Mouse (Mus musculus): ENCODE measurements around the gene Aes. TPM values are rescaled to one million over a fixed set of nuclear protein-coding genes. Genes with fewer than 3 reads are reported as not detected.

The Aes gene
- total and polyA plus RNA-seq, 3 experiments = 182 to 1,535 (median 400) TPM

GRCm38 (mm10) chr10:81596611-81597010 is 37.3 kb downstream of the Aes start:
- Histone ChIP-seq H3K27me3 (ENCODE audit: insufficient read depth, low read length) (peaks cover 60% of the 10 kb centered on the region), H3K36me3 (replicated peaks) (peaks cover 6% of the 10 kb centered on the region), H3K4me1 (ENCODE audit: insufficient read depth, low read depth, low read length) (peaks cover 66% of the 10 kb centered on the region), H3K9me3 (replicated peaks) (no peaks in the 10 kb centered on the region), H3K4me3 (ENCODE audit: low read depth, low read length) (no peak overlapping the region)
- TF ChIP-seq GATA1 (IDR thresholded peaks at IDR 0.05; ENCODE audit: borderline replicate concordance, low read length) = no peak
- no peak for TF ChIP-seq CTCF (IDR thresholded peaks at IDR 0.05; ENCODE audit: low read depth, low read length)
- no peak for TF ChIP-seq GATA2 (IDR thresholded peaks at IDR 0.05; ENCODE audit: borderline replicate concordance, low read depth, low read length)
- ATAC-seq (ENCODE audit: extremely low read depth, insufficient number of reproducible peaks, low FRiP score, poor library complexity, severe bottlenecking) = no peak
- DNase-seq (ENCODE audit: low spot score) = no peak

- TF ChIP-seq GATA2 (IDR thresholded peaks at IDR 0.05; ENCODE audit: borderline replicate concordance, low read depth, low read length) (no peak), CTCF (IDR thresholded peaks at IDR 0.05; ENCODE audit: low read depth, low read length) (no peak), POLR2AphosphoS5 (IDR thresholded peaks at IDR 0.05; ENCODE audit: insufficient replicate concordance, low read depth, low read length) (no peak), TAL1 (conservative IDR thresholded peaks at IDR 0.05; ENCODE audit: low read depth, low read length) (no peak), GATA1 (IDR thresholded peaks at IDR 0.05; ENCODE audit: borderline replicate concordance, low read length) (no peak)
- Histone ChIP-seq H3K4me3 (ENCODE audit: low read depth, low read length) (peak overlapping the region; percentile 30; the same call in 1 of the 2 replicates), H3K9me3 (replicated peaks) (no peaks in the 10 kb centered on the region), H3K4me1 (ENCODE audit: insufficient read depth, low read depth, low read length) (peaks cover 71% of the 10 kb centered on the region), H3K27me3 (ENCODE audit: insufficient read depth, low read length) (peaks cover 53% of the 10 kb centered on the region), H3K36me3 (replicated peaks) (peaks cover 6% of the 10 kb centered on the region)
- DNase-seq (ENCODE audit: low spot score) (no peak), ATAC-seq (ENCODE audit: extremely low read depth, insufficient number of reproducible peaks, low FRiP score, poor library complexity, severe bottlenecking) (no peak)
Observed at GRCm38 (mm10) chr10:81597137-81597950, 38.1 kb downstream of the Aes start.

GRCm38 (mm10) chr10:81598342-81598741 is 39.1 kb downstream of the Aes start:
- Histone ChIP-seq H3K9me3 (replicated peaks) (no peaks in the 10 kb centered on the region), H3K36me3 (replicated peaks) (peaks cover 6% of the 10 kb centered on the region), H3K4me3 (ENCODE audit: low read depth, low read length) (no peak overlapping the region), H3K27me3 (ENCODE audit: insufficient read depth, low read length) (peaks cover 43% of the 10 kb centered on the region), H3K4me1 (ENCODE audit: insufficient read depth, low read depth, low read length) (peaks cover 77% of the 10 kb centered on the region)
- ATAC-seq (ENCODE audit: extremely low read depth, insufficient number of reproducible peaks, low FRiP score, poor library complexity, severe bottlenecking) (no peak), DNase-seq (ENCODE audit: low spot score) (no peak)
- TF ChIP-seq GATA1 (IDR thresholded peaks at IDR 0.05; ENCODE audit: borderline replicate concordance, low read length) (no peak), TAL1 (conservative IDR thresholded peaks at IDR 0.05; ENCODE audit: low read depth, low read length) (no peak), POLR2AphosphoS5 (IDR thresholded peaks at IDR 0.05; ENCODE audit: insufficient replicate concordance, low read depth, low read length) (no peak), GATA2 (IDR thresholded peaks at IDR 0.05; ENCODE audit: borderline replicate concordance, low read depth, low read length) (no peak)

GRCm38 (mm10) chr10:81598871-81599270 is 39.6 kb downstream of the Aes start:
- Histone ChIP-seq H3K36me3 (replicated peaks) (peaks cover 5% of the 10 kb centered on the region), H3K4me3 (ENCODE audit: low read depth, low read length) (no peak overlapping the region), H3K4me1 (ENCODE audit: insufficient read depth, low read depth, low read length) (peaks cover 72% of the 10 kb centered on the region), H3K9me3 (replicated peaks) (no peaks in the 10 kb centered on the region), H3K27me3 (ENCODE audit: insufficient read depth, low read length) (peaks cover 38% of the 10 kb centered on the region)
- DNase-seq (ENCODE audit: low spot score) = no peak
- TF ChIP-seq GATA1 (IDR thresholded peaks at IDR 0.05; ENCODE audit: borderline replicate concordance, low read length) = no peak
- TF ChIP-seq TAL1 (conservative IDR thresholded peaks at IDR 0.05; ENCODE audit: low read depth, low read length) = no peak
- TF ChIP-seq CTCF (IDR thresholded peaks at IDR 0.05; ENCODE audit: low read depth, low read length) = no peak
- TF ChIP-seq POLR2AphosphoS5 (IDR thresholded peaks at IDR 0.05; ENCODE audit: insufficient replicate concordance, low read depth, low read length) = no peak
- TF ChIP-seq GATA2 (IDR thresholded peaks at IDR 0.05; ENCODE audit: borderline replicate concordance, low read depth, low read length) = no peak
- no peak for ATAC-seq (ENCODE audit: extremely low read depth, insufficient number of reproducible peaks, low FRiP score, poor library complexity, severe bottlenecking)

- TF ChIP-seq TAL1 (conservative IDR thresholded peaks at IDR 0.05; ENCODE audit: low read depth, low read length) (no peak), GATA2 (IDR thresholded peaks at IDR 0.05; ENCODE audit: borderline replicate concordance, low read depth, low read length) (no peak), CTCF (IDR thresholded peaks at IDR 0.05; ENCODE audit: low read depth, low read length) (no peak), POLR2AphosphoS5 (IDR thresholded peaks at IDR 0.05; ENCODE audit: insufficient replicate concordance, low read depth, low read length) (no peak), GATA1 (IDR thresholded peaks at IDR 0.05; ENCODE audit: borderline replicate concordance, low read length) (no peak)
- DNase-seq (ENCODE audit: low spot score) (no peak), ATAC-seq (ENCODE audit: extremely low read depth, insufficient number of reproducible peaks, low FRiP score, poor library complexity, severe bottlenecking) (no peak)
- Histone ChIP-seq H3K36me3 (replicated peaks) (no peaks in the 10 kb centered on the region), H3K4me3 (ENCODE audit: low read depth, low read length) (no peak overlapping the region), H3K4me1 (ENCODE audit: insufficient read depth, low read depth, low read length) (peaks cover 75% of the 10 kb centered on the region), H3K9me3 (replicated peaks) (no peaks in the 10 kb centered on the region), H3K27me3 (ENCODE audit: insufficient read depth, low read length) (peaks cover 31% of the 10 kb centered on the region)
Observed at GRCm38 (mm10) chr10:81599630-81600029, 40.3 kb downstream of the Aes start.

GRCm38 (mm10) chr10:81600096-81600495 is 40.8 kb downstream of the Aes start:
- H3K9me3 ChIP-seq (replicated peaks) = no peaks in the 10 kb centered on the region
- H3K36me3 ChIP-seq (replicated peaks) = no peaks in the 10 kb centered on the region
- DNase-seq (ENCODE audit: low spot score) = no peak
- peaks cover 27% of the 10 kb centered on the region for H3K27me3 ChIP-seq (ENCODE audit: insufficient read depth, low read length)
- no peak for TF ChIP-seq CTCF (IDR thresholded peaks at IDR 0.05; ENCODE audit: low read depth, low read length)
- TF ChIP-seq GATA1 (IDR thresholded peaks at IDR 0.05; ENCODE audit: borderline replicate concordance, low read length) = no peak
- no peak for TF ChIP-seq GATA2 (IDR thresholded peaks at IDR 0.05; ENCODE audit: borderline replicate concordance, low read depth, low read length)
- no peak for TF ChIP-seq TAL1 (conservative IDR thresholded peaks at IDR 0.05; ENCODE audit: low read depth, low read length)
- TF ChIP-seq POLR2AphosphoS5 (IDR thresholded peaks at IDR 0.05; ENCODE audit: insufficient replicate concordance, low read depth, low read length) = no peak
- ATAC-seq (ENCODE audit: extremely low read depth, insufficient number of reproducible peaks, low FRiP score, poor library complexity, severe bottlenecking) = no peak
- peaks cover 80% of the 10 kb centered on the region for H3K4me1 ChIP-seq (ENCODE audit: insufficient read depth, low read depth, low read length)
- no peak overlapping the region; the same call in 1 of the 2 replicates for H3K4me3 ChIP-seq (ENCODE audit: low read depth, low read length)

All from G1E (cell line).